Mouse (Mus musculus) stomach, embryonic 16.5 days (tissue): ENCODE results near the gene Mob3b. TPM values are rescaled to one million over a fixed set of nuclear protein-coding genes. Genes with fewer than 3 reads are reported as not detected.
A peak's percentile ranks its signal among the peaks of the same experiment; 100 is the strongest.

Experiments
- ATAC-seq: fragments of 200-750 bp; cut with Nextera tagmentation; 2 replicates; pipeline ENCODE4 v1.8.0; 2017; ENCODE audit warnings: moderate number of reproducible peaks, moderate TSS enrichment; ENCODE audit not compliant: insufficient read depth, low FRiP score
- H3K27ac ChIP-seq: fragments of 300-500 bp; sonication (generic); 2 replicates; pipeline ENCODE4 v1.5.1; 2014; ENCODE audit warnings: low read length
- H3K27me3 ChIP-seq: fragments of 300-500 bp; sonication (generic); 2 replicates; pipeline ENCODE4 v1.6.1; 2014; ENCODE audit warnings: low read length, control low read depth, mixed read lengths; ENCODE audit not compliant: control insufficient read depth, insufficient read depth
- H3K36me3 ChIP-seq: fragments of 300-500 bp; sonication (generic); 2 replicates; pipeline ENCODE4 v1.6.1; 2014; ENCODE audit warnings: low read length; ENCODE audit not compliant: control insufficient read depth, insufficient read depth
- H3K4me1 ChIP-seq: fragments of 300-500 bp; sonication (generic); 2 replicates; pipeline ENCODE4 v1.6.1; 2014; ENCODE audit warnings: low read length, control low read depth, mixed read lengths; ENCODE audit not compliant: control insufficient read depth, insufficient read depth
- H3K4me2 ChIP-seq: fragments of 300-500 bp; sonication (generic); 2 replicates; pipeline ENCODE4 v1.6.1; 2014; ENCODE audit warnings: low read depth, low read length, mixed read lengths
- H3K4me3 ChIP-seq: fragments of 300-500 bp; sonication (generic); replicated peaks from 2 replicates; pipeline ENCODE4 v1.5.1; 2014; ENCODE audit warnings: mild to moderate bottlenecking, low read length
- H3K9ac ChIP-seq: fragments of 300-500 bp; sonication (generic); 2 replicates; pipeline ENCODE4 v1.6.1; 2014; ENCODE audit warnings: low read length
- H3K9me3 ChIP-seq: fragments of 300-500 bp; sonication (generic); replicated peaks from 2 replicates; pipeline ENCODE4 v1.6.1; 2016; ENCODE audit warnings: low read length, control low read depth; ENCODE audit not compliant: control insufficient read depth
- WGBS: fragments of 180-500 bp; shearing (Covaris S2); extraction: QIAGEN DNeasy Blood & Tissue Kit; methylation state at CpG from one replicate; pipeline ENCODE4 v1.1.7; 2014; 5-methylcytosine and 5-hydroxymethylcytosine counted together
- polyA plus RNA-seq: library from polyadenylated mRNA; unstranded; fragments of >200 nt; fragmentation: Nextera tagmentation; extraction: Ambion mirVana; gene quantifications from 2 replicates; pipeline ENCODE4 v1.2.1, GENCODE M21; 2015

The Mob3b gene
- polyA plus RNA-seq, 1 experiment from 2014 or later: 26.8 TPM

- H3K4me2 ChIP-seq: no peak overlapping the region
- H3K27ac ChIP-seq: no peak overlapping the region
- H3K9me3 ChIP-seq: no peaks in the 10 kb centered on the region
- H3K4me3 ChIP-seq: no peak overlapping the region
- no peaks in the 10 kb centered on the region for H3K36me3 ChIP-seq
- no peaks in the 10 kb centered on the region for H3K27me3 ChIP-seq
- H3K4me1 ChIP-seq: peaks cover 17% of the 10 kb centered on the region
- H3K9ac ChIP-seq: no peak overlapping the region
- 53% methylated on average over 8 of the region's 8 CpGs for WGBS
- no peak for ATAC-seq
Observed at GRCm38 (mm10) chr4:34966336-34966957, 190.8 kb downstream of the Mob3b start.

DNA sequence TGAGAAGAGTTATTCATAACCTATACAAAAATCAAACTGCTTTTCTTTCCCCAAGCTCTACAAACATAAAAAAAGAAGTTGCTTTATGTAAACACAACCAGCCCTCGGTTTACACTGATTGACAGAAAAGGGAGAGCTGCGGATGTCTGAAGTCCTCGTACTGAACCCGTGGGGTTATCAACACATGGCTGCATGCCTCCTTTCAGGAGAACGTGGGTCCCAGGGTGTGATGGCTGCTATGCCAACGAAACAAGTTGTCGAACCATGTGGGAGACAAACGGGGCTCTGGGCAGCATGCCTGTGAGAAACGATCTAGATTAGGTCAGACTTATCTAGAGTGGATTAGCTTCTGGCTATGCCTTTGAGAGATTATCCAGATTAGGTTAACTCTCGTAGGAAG lies 192.4 kb downstream of the Mob3b start:
- 24% methylated on average over 10 of the region's 10 CpGs for WGBS
- H3K9me3 ChIP-seq: no peaks in the 10 kb centered on the region
- ATAC-seq: no peak
- no peak overlapping the region for H3K4me3 ChIP-seq
- H3K4me1 ChIP-seq: peaks cover 17% of the 10 kb centered on the region
- no peak overlapping the region for H3K9ac ChIP-seq
- H3K36me3 ChIP-seq: no peaks in the 10 kb centered on the region
- H3K27ac ChIP-seq: peak overlapping the region; percentile 67
- H3K4me2 ChIP-seq: no peak overlapping the region
- no peaks in the 10 kb centered on the region for H3K27me3 ChIP-seq

- H3K9me3 ChIP-seq: no peaks in the 10 kb centered on the region
- H3K27me3 ChIP-seq: no peaks in the 10 kb centered on the region
- peak overlapping the region; percentile 43; the same call in 1 of the 2 replicates for H3K9ac ChIP-seq
- H3K4me1 ChIP-seq: peaks cover 17% of the 10 kb centered on the region
- no peak for ATAC-seq
- H3K36me3 ChIP-seq: no peaks in the 10 kb centered on the region
- 65% methylated on average over 13 of the region's 13 CpGs for WGBS
- H3K27ac ChIP-seq: peak overlapping the region; percentile 67
- no peak overlapping the region for H3K4me2 ChIP-seq
- no peak overlapping the region for H3K4me3 ChIP-seq
Observed at GRCm38 (mm10) chr4:34963999-34964398, 193.3 kb downstream of the Mob3b start.

- Histone ChIP-seq H3K4me2 (no peak overlapping the region), H3K27ac (no peak overlapping the region), H3K9me3 (no peaks in the 10 kb centered on the region), H3K27me3 (no peaks in the 10 kb centered on the region), H3K4me3 (no peak overlapping the region), H3K36me3 (no peaks in the 10 kb centered on the region), H3K4me1 (peaks cover 17% of the 10 kb centered on the region), H3K9ac (no peak overlapping the region)
- WGBS: 73% methylated on average over 15 of the region's 15 CpGs
- ATAC-seq: no peak
Observed at GRCm38 (mm10) chr4:34960781-34961560, 196.3 kb downstream of the Mob3b start.

DNA sequence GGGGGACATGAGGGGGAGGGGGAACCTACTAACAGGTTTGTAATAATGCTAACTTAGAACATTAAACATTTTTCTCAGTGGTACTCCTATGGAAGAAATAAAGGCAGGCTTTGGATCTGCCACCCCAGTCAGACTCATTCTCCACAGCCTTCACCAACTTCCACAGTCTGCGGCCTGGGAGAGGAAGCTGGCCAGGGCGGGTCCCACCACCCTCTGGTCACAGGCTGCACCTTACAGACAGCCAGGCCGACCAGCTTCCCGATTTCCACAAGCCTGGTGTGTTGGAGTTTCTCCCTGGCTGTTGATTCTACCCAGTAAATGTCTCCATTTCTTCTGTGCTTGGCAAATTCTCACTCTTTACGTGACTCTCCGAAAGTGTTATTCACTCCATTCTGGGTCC lies 197.8 kb downstream of the Mob3b start:
- no peaks in the 10 kb centered on the region for H3K36me3 ChIP-seq
- ATAC-seq: no peak

GRCm38 (mm10) chr4:34958155-34959028 lies 198.9 kb downstream of the Mob3b start:
- WGBS: 34% methylated on average over 12 of the region's 12 CpGs

More for the DNA sequence above, 197.8 kb downstream of the Mob3b start:
- WGBS: 82% methylated on average over 6 of the region's 6 CpGs
- Histone ChIP-seq H3K27me3 (no peaks in the 10 kb centered on the region), H3K4me1 (peaks cover 11% of the 10 kb centered on the region), H3K9ac (no peak overlapping the region), H3K4me3 (no peak overlapping the region), H3K4me2 (no peak overlapping the region), H3K27ac (no peak overlapping the region), H3K9me3 (no peaks in the 10 kb centered on the region)

GRCm38 (mm10) chr4:34953716-34954115 lies 203.6 kb downstream of the Mob3b start:
- no peak overlapping the region for H3K4me3 ChIP-seq
- no peak overlapping the region for H3K27ac ChIP-seq
- no peak for ATAC-seq
- no peak overlapping the region for H3K9ac ChIP-seq
- no peaks in the 10 kb centered on the region for H3K9me3 ChIP-seq
- no peaks in the 10 kb centered on the region for H3K4me1 ChIP-seq
- H3K27me3 ChIP-seq: no peaks in the 10 kb centered on the region
- no peak overlapping the region for H3K4me2 ChIP-seq
- H3K36me3 ChIP-seq: no peaks in the 10 kb centered on the region
- 77% methylated on average over 10 of the region's 10 CpGs for WGBS

More at GRCm38 (mm10) chr4:34958155-34959028, 198.9 kb downstream of the Mob3b start:
- Histone ChIP-seq H3K4me1 (peaks cover 3% of the 10 kb centered on the region; the same call in 1 of the 2 replicates), H3K27ac (no peak overlapping the region), H3K4me3 (no peak overlapping the region), H3K9ac (no peak overlapping the region), H3K4me2 (no peak overlapping the region), H3K27me3 (no peaks in the 10 kb centered on the region), H3K9me3 (no peaks in the 10 kb centered on the region), H3K36me3 (no peaks in the 10 kb centered on the region)
- ATAC-seq: peak; percentile 70; the same call in 1 of the 2 replicates

GRCm38 (mm10) chr4:34947181-34947580 lies 210.1 kb downstream of the Mob3b start:
- Histone ChIP-seq H3K9ac (no peak overlapping the region), H3K4me3 (no peak overlapping the region), H3K27me3 (no peaks in the 10 kb centered on the region), H3K4me1 (no peaks in the 10 kb centered on the region), H3K36me3 (no peaks in the 10 kb centered on the region), H3K27ac (no peak overlapping the region), H3K9me3 (no peaks in the 10 kb centered on the region), H3K4me2 (no peak overlapping the region)
- ATAC-seq: no peak

- no peaks in the 10 kb centered on the region for H3K36me3 ChIP-seq
- no peak overlapping the region for H3K9ac ChIP-seq
- no peak for ATAC-seq
- no peaks in the 10 kb centered on the region for H3K9me3 ChIP-seq
- no peaks in the 10 kb centered on the region for H3K4me1 ChIP-seq
- H3K27ac ChIP-seq: no peak overlapping the region
- no peaks in the 10 kb centered on the region for H3K27me3 ChIP-seq
- WGBS: 92% methylated on average over 25 of the region's 25 CpGs
- H3K4me2 ChIP-seq: no peak overlapping the region
- H3K4me3 ChIP-seq: no peak overlapping the region
Observed at GRCm38 (mm10) chr4:34941046-34941445, 216.2 kb downstream of the Mob3b start.
